Mouse (Mus musculus) right cerebral cortex, adult 2 months (tissue): ENCODE data around the gene Olfr169.
"Not testable (repeated sequence)": the region's sequence is repeated elsewhere in the genome, so short reads cannot be mapped to it uniquely, and the experiment has no call there.

ENCODE experiments used
- DNase-seq, 2 experiments: peaks; one replicate each; pipeline ENCODE4 v3.0.0; 2021 to 2022; ENCODE audit warnings: low spot score in 2 of 2

The Olfr169 gene

DNA sequence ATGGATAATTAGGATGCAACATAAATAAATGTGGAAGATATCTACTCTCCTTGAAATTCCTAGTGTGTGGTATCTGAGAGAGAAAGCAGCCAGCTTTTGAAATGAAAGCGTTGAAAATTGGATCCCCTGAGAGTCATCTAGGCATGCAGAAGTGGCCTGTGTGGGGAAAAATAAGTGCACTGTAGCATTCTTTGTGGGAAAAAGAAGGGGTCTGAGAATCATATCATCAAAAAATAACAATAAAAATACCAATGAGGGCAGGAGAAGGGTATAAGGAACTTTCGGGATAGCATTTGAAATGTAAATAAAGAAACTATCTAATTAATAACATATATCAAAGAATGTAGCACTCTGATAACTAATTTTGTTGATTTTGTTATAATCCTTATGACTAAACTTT is at the start of gene Olfr169:
TSS of gene Olfr169 (minus strand) at position 101 of the 400 bp plus-strand sequence.
- DNase-seq: not testable (repeated sequence)

- not testable (repeated sequence) for DNase-seq
Observed at GRCm38 (mm10) chr16:19611782-19612181, 40.2 kb upstream of the Olfr169 start, which contains the start of gene Olfr170. Olfr170 (minus strand) TSS chr16:19611882.

DNA sequence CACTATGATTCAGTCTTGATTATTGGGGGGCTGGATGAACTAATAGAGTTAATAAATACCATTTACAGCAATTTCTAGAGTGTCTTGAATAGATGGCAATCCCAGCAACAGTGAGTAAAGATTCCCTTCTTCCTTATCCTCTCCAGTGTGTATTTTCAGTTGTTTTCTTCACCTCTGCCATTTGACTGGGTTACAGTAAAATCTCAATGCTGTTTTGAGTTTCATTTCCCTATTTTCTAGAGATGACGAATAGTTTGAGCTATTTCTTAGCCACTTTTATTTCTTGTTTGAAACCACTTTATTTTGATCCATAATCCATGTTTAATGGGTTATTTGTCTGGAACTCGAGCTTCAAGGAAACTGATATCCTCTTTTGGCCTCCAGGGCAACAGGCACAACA is 31.6 kb upstream of the Olfr169 start:
- DNase-seq: no peak

GRCm38 (mm10) chr16:19553429-19553828 is 18.2 kb downstream of the Olfr169 start:
- not testable (repeated sequence) for DNase-seq

GRCm38 (mm10) chr16:19552246-19552645 is 19.4 kb downstream of the Olfr169 start:
- not testable (repeated sequence) for DNase-seq

- no peak for DNase-seq
Observed at GRCm38 (mm10) chr16:19535455-19535854, 36.2 kb downstream of the Olfr169 start, which contains the start of gene Olfr168. Olfr168 (minus strand) TSS chr16:19535555.

DNA sequence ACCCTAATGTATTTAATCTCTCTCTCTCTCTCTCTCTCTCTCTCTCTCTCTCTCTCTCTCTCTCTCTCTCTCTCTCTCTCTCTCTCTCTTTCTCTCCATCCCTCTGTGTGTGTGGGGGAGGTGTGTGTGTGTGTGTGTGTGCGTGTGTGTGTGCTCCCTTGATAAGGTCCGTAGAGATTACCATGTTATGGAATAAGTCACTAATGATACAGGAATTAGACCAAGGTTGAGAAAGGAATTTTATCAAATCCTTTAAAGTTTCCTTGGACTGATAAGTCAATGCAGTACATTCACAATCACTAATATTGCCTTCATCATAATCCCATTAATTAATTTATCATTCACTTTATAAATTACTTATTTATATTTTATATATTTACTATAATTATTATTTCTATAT is 49.4 kb downstream of the Olfr169 start, which contains the start of gene Olfr167:
TSS of gene Olfr167 (minus strand) at position 101 of the 400 bp plus-strand sequence.
- DNase-seq: no peak
